Mouse (Mus musculus) lung, adult 2 months (tissue): ENCODE measurements around the gene Gm340. TPM values are rescaled to one million over a fixed set of nuclear protein-coding genes. Genes with fewer than 3 reads are reported as not detected.

Experiments
- DNase-seq: peaks from one replicate; pipeline ENCODE4 v3.0.0; 2022
- H3K4me1 ChIP-seq: fragments of 200-500 bp; 2 replicates; pipeline ENCODE4 v1.6.1; 2011; ENCODE audit warnings: low read length; ENCODE audit not compliant: control insufficient read depth, insufficient read depth
- H3K4me3 ChIP-seq: fragments of 200-500 bp; replicated peaks from 2 replicates; pipeline ENCODE3; 2011; ENCODE audit warnings: low read depth, mild to moderate bottlenecking, control low read depth, low read length; ENCODE audit errors: extremely low read depth
- CTCF ChIP-seq: fragments of 200-500 bp; IDR thresholded peaks from 2 replicates; pipeline ENCODE4 v1.5.1; 2011; ENCODE audit warnings: mild to moderate bottlenecking, low read length, control low read depth; ENCODE audit not compliant: insufficient read depth
- POLR2A ChIP-seq: fragments of 200-500 bp; IDR thresholded peaks from 2 replicates; pipeline ENCODE4 v1.6.1; 2011; ENCODE audit warnings: low read depth, mild to moderate bottlenecking, control low read depth, low read length, borderline replicate concordance; ENCODE audit errors: extremely low read depth
- WGBS: fragments of 180-500 bp; shearing (Covaris S2); methylation state at CpG from one replicate; pipeline ENCODE4 v1.1.7; 2018; 5-methylcytosine and 5-hydroxymethylcytosine counted together
- polyA plus RNA-seq: library from polyadenylated mRNA; depleted of rRNA; stranded (reverse); fragments of >200 nt; gene quantifications from 2 replicates; pipeline ENCODE4 v1.2.3, GENCODE M21; 2012; rRNA removed

The Gm340 gene
- 0.86 and 1.3 TPM in 2 replicates for polyA plus RNA-seq

- DNase-seq: no peak
- no peaks in the 10 kb centered on the region for H3K4me1 ChIP-seq
- no peak within 1 kb of the TSS for H3K4me3 ChIP-seq
- WGBS: 91% methylated on average over 23 of the region's 23 CpGs
- TF ChIP-seq CTCF (no peak), POLR2A (no peak)
Measured at GRCm38 (mm10) chr19:41581706-41582420, at the start of gene Gm340. TSS of gene Gm340 (plus strand) at chr19:41582370.

GRCm38 (mm10) chr19:41534021-41534420 is 48.1 kb upstream of the Gm340 start:
- no peak for DNase-seq
- WGBS: 84% methylated on average over 3 of the region's 3 CpGs

GRCm38 (mm10) chr19:41556981-41557380 is 25.2 kb upstream of the Gm340 start:
- TF ChIP-seq CTCF (no peak), POLR2A (no peak)
- 80% methylated on average over 4 of the region's 4 CpGs for WGBS
- DNase-seq: no peak
- Histone ChIP-seq H3K4me1 (no peaks in the 10 kb centered on the region), H3K4me3 (no peak overlapping the region)

More at GRCm38 (mm10) chr19:41534021-41534420, 48.1 kb upstream of the Gm340 start:
- TF ChIP-seq POLR2A: no peak
- no peak for TF ChIP-seq CTCF
- Histone ChIP-seq H3K4me1 (no peaks in the 10 kb centered on the region), H3K4me3 (no peak overlapping the region)

- Histone ChIP-seq H3K4me1 (no peaks in the 10 kb centered on the region), H3K4me3 (no peak overlapping the region)
- DNase-seq: no peak
- TF ChIP-seq CTCF (no peak), POLR2A (no peak)
- WGBS: 42% methylated on average over 4 of the region's 4 CpGs
Measured at GRCm38 (mm10) chr19:41557491-41557890, 24.7 kb upstream of the Gm340 start.

- 93% methylated on average over 9 of the region's 9 CpGs for WGBS
- DNase-seq: no peak
- H3K4me3 ChIP-seq: no peak overlapping the region
Measured at GRCm38 (mm10) chr19:41558891-41559486, 23.2 kb upstream of the Gm340 start.

GRCm38 (mm10) chr19:41560856-41561255 is 21.3 kb upstream of the Gm340 start:
- Histone ChIP-seq H3K4me3 (no peak overlapping the region), H3K4me1 (no peaks in the 10 kb centered on the region)
- TF ChIP-seq CTCF (no peak), POLR2A (no peak)
- WGBS: 88% methylated on average over 3 of the region's 3 CpGs
- no peak for DNase-seq

More at GRCm38 (mm10) chr19:41558891-41559486, 23.2 kb upstream of the Gm340 start:
- no peaks in the 10 kb centered on the region for H3K4me1 ChIP-seq
- TF ChIP-seq POLR2A (no peak), CTCF (no peak)

- Histone ChIP-seq H3K4me3 (no peak overlapping the region), H3K4me1 (no peaks in the 10 kb centered on the region; the same call in 1 of the 2 replicates)
- WGBS: 32% methylated on average over 2 of the region's 2 CpGs
- no peak for DNase-seq
- TF ChIP-seq CTCF: no peak
- TF ChIP-seq POLR2A: no peak
Measured at GRCm38 (mm10) chr19:41568791-41569190, 13.4 kb upstream of the Gm340 start.

GRCm38 (mm10) chr19:41573700-41574099 is 8.5 kb upstream of the Gm340 start:
- WGBS: 85% methylated on average over 2 of the region's 2 CpGs

GRCm38 (mm10) chr19:41577576-41577975 is 4.6 kb upstream of the Gm340 start:
- no peak for DNase-seq

More at GRCm38 (mm10) chr19:41573700-41574099, 8.5 kb upstream of the Gm340 start:
- H3K4me1 ChIP-seq: no peaks in the 10 kb centered on the region; the same call in 1 of the 2 replicates
- H3K4me3 ChIP-seq: no peak overlapping the region
- TF ChIP-seq CTCF (no peak), POLR2A (no peak)
- DNase-seq: no peak

GRCm38 (mm10) chr19:41579311-41579920 is 2.8 kb upstream of the Gm340 start:
- TF ChIP-seq POLR2A: no peak
- no peak for TF ChIP-seq CTCF
- WGBS: 75% methylated on average over 4 of the region's 4 CpGs
- H3K4me1 ChIP-seq: no peaks in the 10 kb centered on the region
- DNase-seq: no peak
- H3K4me3 ChIP-seq: no peak overlapping the region

More at GRCm38 (mm10) chr19:41577576-41577975, 4.6 kb upstream of the Gm340 start:
- no peaks in the 10 kb centered on the region for H3K4me1 ChIP-seq
- TF ChIP-seq POLR2A: no peak
- TF ChIP-seq CTCF: no peak
- H3K4me3 ChIP-seq: no peak overlapping the region
